Comparison of ENCODE assay signal across 10 mouse cellular contexts in genomic region chr2:115979683-115980476, GRCm38 (mm10).
DNase-seq lines count a peak whose midpoint lies in the region; ATAC-seq lines count a peak whose summit lies in the region.
"Had no signal": no experiment of that assay in that cellular context is flagged by ENCODE, and none has a peak within 500 bp of the region (broad histone marks: within the 10 kb centered on the region; RNA-seq: fewer than 3 reads in every experiment).

No protein-coding gene starts in this region.

- peaks cover 22% of the 10 kb centered on the region for H3K4me1 ChIP-seq in forebrain, embryonic 16.5 days (replicated peaks; ENCODE audit: control insufficient read depth, insufficient read depth, low read length)

- H3K4me3 ChIP-seq in forebrain, embryonic 16.5 days (replicated peaks; ENCODE audit: low read length) = no peak overlapping the region
- H3K4me3 ChIP-seq: heart, embryonic 13.5 days; left cerebral cortex, adult 2 months had no signal

- H3K9ac ChIP-seq in forebrain, embryonic 16.5 days (replicated peaks; ENCODE audit: low read depth, low read length) = no peak overlapping the region
- H3K9ac ChIP-seq: heart, embryonic 13.5 days had no signal

- peak; percentile 71 for ATAC-seq in forebrain, embryonic 16.5 days

- H3K9me3 ChIP-seq in forebrain, embryonic 16.5 days (ENCODE audit: control insufficient read depth, low read length) = no peaks in the 10 kb centered on the region
- H3K9me3 ChIP-seq: heart, embryonic 13.5 days had no signal

- no peaks in the 10 kb centered on the region for H3K27me3 ChIP-seq in forebrain, embryonic 16.5 days (replicated peaks; ENCODE audit: control insufficient read depth, insufficient read depth, low read length)
- H3K27me3 ChIP-seq: heart, embryonic 13.5 days had no signal

- peak; percentile 13 for DNase-seq in right cerebral cortex, adult 18-20 months
- DNase-seq in right cerebral cortex, postnatal 10 days (ENCODE audit: low spot score in 2 of 2) = no peak
- peak; percentile 23 to 36 for DNase-seq in kidney, postnatal 36 days
- no peak for DNase-seq in cerebellum, adult 18-20 months
- DNase-seq in lung, adult 18-20 months = no peak
- no peak for DNase-seq in spleen, postnatal 14 days (ENCODE audit: low spot score in 2 of 2)
- DNase-seq in left cerebral cortex, adult 11 months (ENCODE audit: low spot score) = no peak

- H3K27ac ChIP-seq in forebrain, embryonic 16.5 days (ENCODE audit: low read length) = peak overlapping the region; percentile 48
- H3K27ac ChIP-seq: heart, embryonic 13.5 days; left cerebral cortex, adult 2 months had no signal

- H3K4me2 ChIP-seq in forebrain, embryonic 16.5 days (ENCODE audit: low read length) = no peak overlapping the region
- H3K4me2 ChIP-seq: heart, embryonic 13.5 days had no signal

- H3K36me3 ChIP-seq in forebrain, embryonic 16.5 days (ENCODE audit: control insufficient read depth, insufficient read depth) = no peaks in the 10 kb centered on the region

- WGBS in forebrain, embryonic 16.5 days = 25% methylated on average over 14 of the region's 14 CpGs

Comparison
In these comparisons a context has a peak if more than half of its experiments do, and no peak if none do; other contexts are left out.
1. DNase-seq: peak in right cerebral cortex, adult 18-20 months (single experiment) and kidney, postnatal 36 days (2 of 2); none in right cerebral cortex, postnatal 10 days (0 of 2), cerebellum, adult 18-20 months (0 of 2), lung, adult 18-20 months (0 of 2), spleen, postnatal 14 days (0 of 2) and left cerebral cortex, adult 11 months (single experiment).